Mouse (Mus musculus) liver, embryonic 14.5 days (tissue): ENCODE measurements around the gene Adamts18. TPM values are rescaled to one million over a fixed set of nuclear protein-coding genes. Genes with fewer than 3 reads are reported as not detected.

Source experiments
- ATAC-seq: fragments of 200-750 bp; cut with Nextera tagmentation; 2 replicates; pipeline ENCODE4 v1.8.0; 2017; ENCODE audit warnings: moderate number of reproducible peaks, mild to moderate bottlenecking, moderate library complexity; ENCODE audit not compliant: insufficient read depth
- DNase-seq, 3 experiments: peaks; one replicate each; pipeline ENCODE4 v3.0.0-alpha.2; 2012 to 2013; ENCODE audit warnings: low read depth in 3 of 3, low spot score in 3 of 3
- H3K27ac ChIP-seq: fragments of 300-500 bp; sonication (generic); 2 replicates; pipeline ENCODE4 v1.5.1; 2014; ENCODE audit warnings: moderate library complexity, mild to moderate bottlenecking, control low read depth, inconsistent platforms
- H3K27me3 ChIP-seq: fragments of 300-500 bp; sonication (generic); 2 replicates; pipeline ENCODE4 v1.6.1; 2014; ENCODE audit warnings: mild to moderate bottlenecking, low read length, moderate library complexity; ENCODE audit not compliant: control insufficient read depth, insufficient read depth
- H3K36me3 ChIP-seq: fragments of 300-500 bp; sonication (generic); replicated peaks from 2 replicates; pipeline ENCODE4 v1.6.1; 2014; ENCODE audit warnings: low read depth; ENCODE audit not compliant: control insufficient read depth, insufficient read depth
- H3K4me1 ChIP-seq, 2 experiments: fragments of 200-500 bp in 1 of 2; fragments of 300-500 bp in 1 of 2; sonication (generic) in 1 of 2; replicated peaks; 2 replicates each; pipeline ENCODE4 v1.6.1; 2012 to 2014; ENCODE audit warnings: antibody characterized with exemption in 1 of 2, inconsistent platforms in 1 of 2, low read length in 1 of 2; ENCODE audit not compliant: control insufficient read depth in 2 of 2, insufficient read depth in 2 of 2
- H3K4me2 ChIP-seq: fragments of 300-500 bp; sonication (generic); 2 replicates; pipeline ENCODE4 v1.6.1; 2014; ENCODE audit warnings: low read depth, mild to moderate bottlenecking, control low read depth, moderate library complexity
- H3K4me3 ChIP-seq, 2 experiments: fragments of 200-500 bp in 1 of 2; fragments of 300-500 bp in 1 of 2; sonication (generic) in 1 of 2; 2 replicates each; pipeline ENCODE4 v1.5.1; 2012 to 2014; ENCODE audit warnings: low read depth in 2 of 2, low read length in 2 of 2, mild to moderate bottlenecking in 2 of 2, control low read depth in 1 of 2, inconsistent platforms in 1 of 2, moderate library complexity in 1 of 2; ENCODE audit not compliant: insufficient read depth in 1 of 2
- H3K9ac ChIP-seq: fragments of 300-500 bp; sonication (generic); replicated peaks from 2 replicates; pipeline ENCODE4 v1.6.1; 2014; ENCODE audit warnings: mild to moderate bottlenecking, control low read depth, moderate library complexity
- H3K9me3 ChIP-seq: fragments of 300-500 bp; sonication (generic); 2 replicates; pipeline ENCODE4 v1.6.1; 2016; ENCODE audit warnings: low read length, mixed read lengths; ENCODE audit not compliant: control insufficient read depth
- CTCF ChIP-seq: IDR thresholded peaks from 2 replicates; pipeline ENCODE4 v1.5.1; 2016; ENCODE audit warnings: antibody characterized with exemption, low read depth, control low read depth
- EP300 ChIP-seq: IDR thresholded peaks from 2 replicates; pipeline ENCODE4 v1.6.1; 2016; ENCODE audit warnings: antibody characterized with exemption, low read depth
- WGBS: fragments of 180-500 bp; shearing (Covaris S2); extraction: QIAGEN DNeasy Blood & Tissue Kit; methylation state at CpG from one replicate; pipeline ENCODE4 v1.1.7; 2014; ENCODE audit not compliant: insufficient replicate concordance; 5-methylcytosine and 5-hydroxymethylcytosine counted together
- polyA plus RNA-seq, 2 experiments: library from polyadenylated mRNA; depleted of rRNA in 1 of 2; stranded (reverse) in 1 of 2; unstranded in 1 of 2; fragments of >200 nt; fragmentation: Nextera tagmentation in 1 of 2; extraction: Ambion mirVana in 1 of 2; gene quantifications; 2 replicates each; pipeline versions ENCODE4 v1.2.1 to v1.2.3; 2012 to 2014

Adamts18 gene
- polyA plus RNA-seq, 2 experiments = 0.04 to 0.06 TPM

GRCm38 (mm10) chr8:113827270-113827669, 21.3 kb downstream of the Adamts18 start:
- Histone ChIP-seq H3K36me3 (no peaks in the 10 kb centered on the region), H3K4me2 (no peak overlapping the region), H3K27ac (no peak overlapping the region), H3K4me1 (no peaks in the 10 kb centered on the region), H3K9ac (no peak overlapping the region), H3K27me3 (no peaks in the 10 kb centered on the region), H3K9me3 (no peaks in the 10 kb centered on the region), H3K4me3 (no peak overlapping the region)
- 59% methylated on average over 3 of the region's 3 CpGs for WGBS
- ATAC-seq (no peak), DNase-seq (no peak)
- TF ChIP-seq CTCF = no peak
- TF ChIP-seq EP300 = no peak

- WGBS = 55% methylated on average over 16 of the region's 16 CpGs
- no peak for ATAC-seq
- no peak overlapping the region for H3K4me2 ChIP-seq
Measured at GRCm38 (mm10) chr8:113820983-113821587, 27.5 kb downstream of the Adamts18 start.

DNA sequence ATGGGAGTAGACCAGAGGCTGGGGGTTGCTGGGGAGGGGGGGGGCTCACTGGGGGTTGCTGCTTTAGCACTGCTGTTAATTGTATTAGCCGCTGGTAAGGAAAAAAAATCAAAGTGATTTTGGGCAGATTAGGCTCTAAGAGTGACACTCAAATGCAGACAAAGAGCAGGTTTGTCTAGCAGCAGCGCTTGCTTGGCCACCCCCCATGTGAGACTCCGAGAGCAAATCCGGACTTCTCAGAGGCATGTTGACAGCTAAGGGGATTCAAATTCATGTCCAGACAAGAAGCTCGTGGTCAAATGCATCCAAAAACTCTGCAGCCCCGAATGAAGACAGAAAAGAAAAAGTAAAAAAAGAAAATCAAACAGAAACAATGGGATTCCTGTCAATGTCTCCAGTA, 34.6 kb downstream of the Adamts18 start:
- Histone ChIP-seq H3K36me3 (no peaks in the 10 kb centered on the region), H3K9ac (no peak overlapping the region), H3K27ac (no peak overlapping the region), H3K9me3 (no peaks in the 10 kb centered on the region), H3K27me3 (no peaks in the 10 kb centered on the region), H3K4me1 (no peaks in the 10 kb centered on the region), H3K4me3 (no peak overlapping the region), H3K4me2 (no peak overlapping the region)
- ATAC-seq = no peak
- TF ChIP-seq CTCF = no peak
- no peak for TF ChIP-seq EP300
- DNase-seq = no peak
- WGBS = 52% methylated on average over 6 of the region's 6 CpGs

More at GRCm38 (mm10) chr8:113820983-113821587, 27.5 kb downstream of the Adamts18 start:
- no peak for TF ChIP-seq EP300
- no peak for TF ChIP-seq CTCF
- H3K27me3 ChIP-seq = no peaks in the 10 kb centered on the region
- H3K9me3 ChIP-seq = no peaks in the 10 kb centered on the region
- H3K36me3 ChIP-seq = no peaks in the 10 kb centered on the region
- H3K4me1 ChIP-seq = no peaks in the 10 kb centered on the region
- no peak overlapping the region for H3K4me3 ChIP-seq
- no peak overlapping the region for H3K9ac ChIP-seq
- H3K27ac ChIP-seq = no peak overlapping the region
- DNase-seq = no peak

DNA sequence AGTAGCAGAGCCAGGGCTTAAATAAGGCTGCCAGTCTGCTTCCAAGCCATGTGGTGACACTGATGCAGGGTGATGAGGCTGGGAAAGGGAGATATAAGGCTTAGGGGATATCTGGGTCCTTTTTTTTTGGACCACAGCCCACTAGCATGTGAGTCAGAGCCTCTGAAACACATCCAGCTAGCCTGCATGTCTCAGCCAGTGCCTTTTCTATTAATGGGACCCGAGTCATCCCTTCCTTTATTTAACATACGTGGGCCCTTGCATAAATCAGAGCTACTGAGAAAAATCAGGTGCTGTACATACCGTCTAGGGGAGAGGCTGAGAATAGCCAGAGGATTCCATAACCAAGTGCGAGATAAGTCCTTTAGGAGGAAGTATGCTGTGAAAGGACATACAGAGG, 37.0 kb downstream of the Adamts18 start:
- ATAC-seq (no peak), DNase-seq (no peak)
- no peak for TF ChIP-seq CTCF
- TF ChIP-seq EP300 = no peak
- H3K27me3 ChIP-seq = no peaks in the 10 kb centered on the region
- no peak overlapping the region for H3K9ac ChIP-seq
- no peak overlapping the region for H3K27ac ChIP-seq
- no peaks in the 10 kb centered on the region for H3K4me1 ChIP-seq
- H3K4me3 ChIP-seq = no peak overlapping the region
- H3K9me3 ChIP-seq = no peaks in the 10 kb centered on the region
- no peak overlapping the region for H3K4me2 ChIP-seq
- no peaks in the 10 kb centered on the region for H3K36me3 ChIP-seq
- 53% methylated on average over 4 of the region's 4 CpGs for WGBS

DNA sequence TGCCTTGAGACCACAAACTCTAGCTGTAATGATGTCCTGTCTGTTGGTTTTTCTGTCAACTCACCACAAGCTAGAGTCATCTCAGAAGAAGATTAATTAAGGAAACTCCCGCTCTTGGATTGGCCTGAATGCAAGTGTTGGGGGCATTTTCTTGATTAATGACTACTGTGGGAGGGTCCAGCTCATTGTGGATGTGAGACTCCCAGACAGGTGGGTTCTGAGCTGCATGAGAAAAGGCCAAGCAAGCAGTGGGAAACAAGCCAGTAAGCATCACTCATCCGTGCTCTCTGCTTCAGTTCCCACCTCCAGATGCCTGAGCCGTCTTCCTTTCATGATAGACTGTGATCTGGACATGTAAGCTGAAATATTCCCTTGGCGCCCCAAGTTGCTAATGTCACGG, 38.6 kb downstream of the Adamts18 start:
- no peak for DNase-seq
- H3K27ac ChIP-seq = no peak overlapping the region
- H3K4me2 ChIP-seq = no peak overlapping the region
- TF ChIP-seq EP300 (no peak), CTCF (no peak)
- no peaks in the 10 kb centered on the region for H3K9me3 ChIP-seq
- H3K9ac ChIP-seq = no peak overlapping the region
- H3K4me1 ChIP-seq = no peaks in the 10 kb centered on the region
- ATAC-seq = no peak
- no peak overlapping the region for H3K4me3 ChIP-seq
- H3K36me3 ChIP-seq = no peaks in the 10 kb centered on the region
- no peaks in the 10 kb centered on the region for H3K27me3 ChIP-seq
- 59% methylated on average over 5 of the region's 5 CpGs for WGBS
